Mouse (Mus musculus) heart, adult 2 months (tissue): ENCODE results near the gene Ncf2. TPM values are rescaled to one million over a fixed set of nuclear protein-coding genes. Genes with fewer than 3 reads are reported as not detected.

Source experiments
- DNase-seq, 2 experiments: peaks; one replicate each; pipeline ENCODE4 v3.0.0; 2021
- H3K27ac ChIP-seq: fragments of 200-600 bp; 2 replicates; pipeline ENCODE4 v1.8.1; 2022
- H3K27me3 ChIP-seq: fragments of 200-500 bp; 2 replicates; pipeline ENCODE4 v1.6.1; 2012; ENCODE audit warnings: mild to moderate bottlenecking, low read length, inconsistent platforms, mixed read lengths; ENCODE audit not compliant: control insufficient read depth, insufficient read depth
- H3K36me3 ChIP-seq: fragments of 200-500 bp; 2 replicates; pipeline ENCODE4 v1.6.1; 2012; ENCODE audit warnings: low read length, inconsistent platforms; ENCODE audit not compliant: control insufficient read depth, insufficient read depth
- H3K4me1 ChIP-seq: fragments of 200-500 bp; 2 replicates; pipeline ENCODE4 v1.6.1; 2011; ENCODE audit warnings: low read length; ENCODE audit not compliant: control insufficient read depth, insufficient read depth
- H3K4me3 ChIP-seq: fragments of 200-600 bp; 2 replicates; pipeline ENCODE4 v1.8.1; 2022
- H3K79me2 ChIP-seq: fragments of 200-500 bp; replicated peaks from 2 replicates; pipeline ENCODE4 v1.6.1; 2012; ENCODE audit warnings: mild to moderate bottlenecking, inconsistent platforms, low read length, moderate library complexity, mixed read lengths; ENCODE audit not compliant: control insufficient read depth, insufficient read depth
- H3K9ac ChIP-seq: fragments of 200-500 bp; 2 replicates; pipeline ENCODE4 v1.6.1; 2012; ENCODE audit warnings: low read depth, mild to moderate bottlenecking, control low read depth, inconsistent platforms, low read length, mixed read lengths
- CTCF ChIP-seq: fragments of 200-600 bp; IDR thresholded peaks from 2 replicates; pipeline ENCODE4 v1.8.1; 2022; ENCODE audit warnings: antibody characterized with exemption, mild to moderate bottlenecking, moderate library complexity
- EP300 ChIP-seq: fragments of 200-500 bp; IDR thresholded peaks from 2 replicates; pipeline ENCODE4 v1.6.1; 2011; ENCODE audit warnings: low read depth, low read length, control low read depth; ENCODE audit not compliant: insufficient read depth
- POLR2A ChIP-seq: fragments of 200-500 bp; IDR thresholded peaks from 2 replicates; pipeline ENCODE4 v1.6.1; 2011; ENCODE audit warnings: mild to moderate bottlenecking, low read depth, low read length, control low read depth; ENCODE audit not compliant: insufficient read depth
- WGBS: fragments of 180-500 bp; shearing (Covaris S2); methylation state at CpG from one replicate; pipeline ENCODE4 v1.1.7; 2018; 5-methylcytosine and 5-hydroxymethylcytosine counted together
- intact Hi-C: fragments of 180-260 bp; cut with DNase I; formaldehyde crosslinking; loops from one replicate; pipeline ENCODE4 v1.15.1; 2025
- long read RNA-seq: library from polyadenylated mRNA; stranded (forward); transcript quantifications from one replicate; pipeline ENCODE4 v2.0.0, GENCODE M21; 2021
- polyA plus RNA-seq: library from polyadenylated mRNA; depleted of rRNA; stranded (reverse); fragments of >200 nt; gene quantifications from 2 replicates; pipeline ENCODE4 v1.2.3, GENCODE M21; 2012; rRNA removed
- total RNA-seq, 2 experiments: library from RNA; stranded (reverse); gene quantifications; 2 replicates each; pipeline ENCODE4 v1.2.3; 2021

Ncf2 gene
- total RNA-seq (1 to 10 TPM; 3.3 to 4.0 TPM), polyA plus RNA-seq (3.0 and 3.2 TPM in 2 replicates)
- long read RNA-seq, partial matches to known transcripts = 0 of 1 reads
- long read RNA-seq, other reads (novel, unspliced or antisense) = 0 of 1 reads

DNA sequence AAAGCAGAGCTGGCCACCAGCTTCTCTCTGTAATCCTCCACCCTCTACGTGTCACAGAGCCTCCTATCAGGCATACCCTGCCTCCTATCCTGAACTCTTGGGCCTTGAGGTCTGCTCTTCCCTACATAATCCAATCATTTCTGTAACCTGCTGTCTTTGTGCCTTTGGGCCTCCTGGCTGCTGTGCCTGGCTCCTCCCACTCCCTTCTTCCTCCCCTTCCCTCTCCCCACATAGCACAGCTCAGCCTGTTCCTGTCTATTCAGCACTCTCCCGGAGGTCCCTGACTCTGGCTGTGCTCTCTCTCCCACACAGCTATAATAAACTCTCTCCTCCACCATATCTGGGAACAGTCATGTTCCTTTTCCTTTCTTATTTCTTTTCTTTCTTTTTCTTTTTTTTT lies at the start of gene Ncf2:
Gene Ncf2, plus strand, starts transcription at position 298 of the 400 bp plus-strand sequence.
- peaks cover 3% of the 10 kb centered on the region; the same call in 1 of the 2 replicates for H3K4me1 ChIP-seq
- no peak within 1 kb of the TSS for H3K4me3 ChIP-seq
- intact Hi-C loops = no loop called here
- H3K79me2 ChIP-seq = no peaks in the 10 kb centered on the region
- DNase-seq = peak in 1 of 2 experiments; percentile 32
- H3K27me3 ChIP-seq = no peaks in the 10 kb centered on the region
- peak within 1 kb of the TSS; percentile 51 for H3K27ac ChIP-seq
- 21% methylated on average over 2 of the region's 2 CpGs for whole genome bisulfite sequencing
- H3K36me3 ChIP-seq = no peaks in the 10 kb centered on the region
- H3K9ac ChIP-seq = no peak within 1 kb of the TSS
- TF ChIP-seq EP300 (no peak), CTCF (no peak), POLR2A (peak; percentile 58)

DNA sequence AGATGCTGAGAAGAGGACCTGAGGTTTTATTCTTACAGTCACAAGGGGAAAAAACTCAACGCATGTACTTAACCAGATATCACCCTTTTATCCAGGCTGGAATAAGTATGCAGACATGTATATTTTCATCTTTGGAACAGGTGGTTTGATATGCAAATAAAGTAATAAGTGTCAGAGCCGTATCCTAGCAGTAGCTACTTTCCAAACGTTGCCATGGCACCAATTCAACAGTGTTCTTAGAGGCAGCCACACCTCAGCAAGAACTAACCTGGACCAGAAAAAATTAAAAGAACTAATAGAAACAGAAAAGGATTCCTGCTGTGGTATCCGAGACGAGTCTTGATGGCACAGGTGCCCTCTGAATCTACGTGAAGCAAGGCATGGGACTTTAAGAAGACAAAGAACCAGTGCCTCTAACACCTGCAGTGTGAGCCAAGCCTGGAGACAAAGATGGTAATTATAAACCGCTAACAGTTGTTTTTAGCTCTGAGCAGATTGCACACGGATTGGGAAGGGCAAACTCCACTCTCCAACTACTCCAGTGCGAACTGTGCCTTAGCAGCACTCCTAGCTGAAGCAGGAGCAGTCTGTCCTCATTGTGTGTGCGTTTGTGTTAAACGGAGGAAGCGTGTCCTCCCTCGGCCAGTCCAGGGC lies 49.6 kb upstream of the Ncf2 start, which contains the start of gene Apobec4:
Gene Apobec4, plus strand, starts transcription at position 240 of the 654 bp plus-strand sequence.
- no peak within 1 kb of the TSS for H3K4me3 ChIP-seq
- no peaks in the 10 kb centered on the region for H3K79me2 ChIP-seq
- TF ChIP-seq CTCF (no peak), EP300 (no peak), POLR2A (no peak)
- intact Hi-C loops = no loop called here
- DNase-seq = no peak
- H3K27ac ChIP-seq = peak within 1 kb of the TSS; percentile 18; the same call in 1 of the 2 replicates
- H3K27me3 ChIP-seq = no peaks in the 10 kb centered on the region
- 71% methylated on average over 13 of the region's 13 CpGs for WGBS
- no peaks in the 10 kb centered on the region for H3K36me3 ChIP-seq
- H3K4me1 ChIP-seq = peaks cover 1% of the 10 kb centered on the region; the same call in 1 of the 2 replicates
- H3K9ac ChIP-seq = no peak within 1 kb of the TSS

DNA sequence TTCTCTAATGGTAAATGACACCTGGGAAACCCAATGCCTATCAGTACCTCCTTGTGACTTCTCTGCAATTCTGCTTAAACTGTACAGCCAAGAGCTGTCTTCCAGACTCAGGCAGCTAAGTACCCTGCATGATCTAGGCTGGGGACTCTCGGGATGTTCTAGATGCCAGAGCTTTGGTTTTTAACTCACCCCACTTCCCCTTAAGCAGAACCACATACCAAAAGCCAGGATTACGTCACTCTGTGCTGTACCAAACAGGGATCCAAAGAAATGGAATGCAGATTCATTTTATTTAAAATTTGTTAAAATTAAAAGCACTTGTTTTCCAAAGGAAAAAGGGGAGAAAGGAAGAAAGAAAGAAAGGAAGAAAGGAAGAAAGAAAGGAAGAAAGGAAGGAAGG lies 38.2 kb upstream of the Ncf2 start:
- 63% methylated on average over 2 of the region's 2 CpGs for WGBS
- no peaks in the 10 kb centered on the region for H3K36me3 ChIP-seq
- TF ChIP-seq CTCF (no peak), POLR2A (no peak), EP300 (no peak)
- DNase-seq = no peak
- no peak overlapping the region for H3K4me3 ChIP-seq
- intact Hi-C loops = no loop called here
- H3K79me2 ChIP-seq = no peaks in the 10 kb centered on the region
- H3K9ac ChIP-seq = no peak overlapping the region
- H3K27ac ChIP-seq = no peak overlapping the region
- no peaks in the 10 kb centered on the region for H3K4me1 ChIP-seq
- no peaks in the 10 kb centered on the region for H3K27me3 ChIP-seq

DNA sequence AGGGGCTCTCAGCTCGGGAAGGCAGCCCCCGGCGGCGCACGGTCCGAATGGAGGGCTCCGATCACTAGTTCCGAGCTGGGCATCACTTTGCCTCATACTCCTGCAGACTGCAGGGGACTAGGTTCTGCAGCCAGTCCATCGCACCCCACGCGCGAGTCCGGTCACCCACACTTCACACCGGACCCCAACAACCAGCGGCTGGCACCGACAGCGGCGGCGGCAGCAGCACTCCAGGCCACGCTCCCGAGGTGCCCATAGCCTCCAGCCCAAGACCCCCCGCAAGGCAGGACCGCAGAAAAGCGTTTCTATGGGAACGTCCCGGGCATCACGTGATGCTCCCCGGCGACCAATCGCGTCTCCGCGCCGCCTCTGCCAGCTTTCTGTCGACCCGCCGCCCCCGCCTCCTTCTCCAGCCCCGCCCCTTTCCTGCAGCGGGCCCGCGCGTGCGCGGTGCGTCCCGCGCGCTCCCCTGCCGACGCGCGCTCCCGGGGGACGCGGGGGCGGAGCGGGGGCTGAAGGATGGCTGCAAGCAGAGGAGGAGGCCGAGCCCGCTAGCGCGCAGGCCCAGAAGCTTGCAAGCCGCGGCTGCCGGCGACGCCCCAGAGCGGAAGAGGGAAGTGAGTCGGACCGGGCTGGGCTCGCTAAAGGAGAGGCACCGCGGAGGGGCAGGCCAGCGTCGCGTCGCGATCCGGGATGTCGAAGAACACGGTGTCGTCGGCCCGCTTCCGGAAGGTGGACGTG lies 33.8 kb upstream of the Ncf2 start, which contains the start of the genes Rgl1 and Arpc5:
Gene Rgl1, minus strand, starts transcription at position 320 of the 741 bp plus-strand sequence.
Gene Arpc5, plus strand, starts transcription at position 511 of the 741 bp plus-strand sequence.
- TF ChIP-seq EP300 = peak; percentile 68; the same call in 1 of the 2 replicates
- TF ChIP-seq POLR2A = peak; percentile 94
- TF ChIP-seq CTCF = no peak
- Histone ChIP-seq H3K79me2 (0 out of 2 replicates have a peak, but pooled peaks cover 1% of the 10 kb centered on the region), H3K36me3 (peaks cover 10% of the 10 kb centered on the region), H3K4me1 (peaks cover 1% of the 10 kb centered on the region; the same call in 1 of the 2 replicates), H3K4me3 (peak within 1 kb of the TSS; percentile 87), H3K27ac (peak within 1 kb of the TSS; percentile 93), H3K27me3 (no peaks in the 10 kb centered on the region), H3K9ac (peak within 1 kb of the TSS; percentile 76)
- WGBS = under 1% methylated on average over 86 of the region's 86 CpGs
- peak; percentile 99 for DNase-seq
- intact Hi-C loops = loop anchor here (2.0 to 5.0 kb wide), 2 partner anchors 39 to 137 kb away; partner anchors contain the start of gene Smg7

DNA sequence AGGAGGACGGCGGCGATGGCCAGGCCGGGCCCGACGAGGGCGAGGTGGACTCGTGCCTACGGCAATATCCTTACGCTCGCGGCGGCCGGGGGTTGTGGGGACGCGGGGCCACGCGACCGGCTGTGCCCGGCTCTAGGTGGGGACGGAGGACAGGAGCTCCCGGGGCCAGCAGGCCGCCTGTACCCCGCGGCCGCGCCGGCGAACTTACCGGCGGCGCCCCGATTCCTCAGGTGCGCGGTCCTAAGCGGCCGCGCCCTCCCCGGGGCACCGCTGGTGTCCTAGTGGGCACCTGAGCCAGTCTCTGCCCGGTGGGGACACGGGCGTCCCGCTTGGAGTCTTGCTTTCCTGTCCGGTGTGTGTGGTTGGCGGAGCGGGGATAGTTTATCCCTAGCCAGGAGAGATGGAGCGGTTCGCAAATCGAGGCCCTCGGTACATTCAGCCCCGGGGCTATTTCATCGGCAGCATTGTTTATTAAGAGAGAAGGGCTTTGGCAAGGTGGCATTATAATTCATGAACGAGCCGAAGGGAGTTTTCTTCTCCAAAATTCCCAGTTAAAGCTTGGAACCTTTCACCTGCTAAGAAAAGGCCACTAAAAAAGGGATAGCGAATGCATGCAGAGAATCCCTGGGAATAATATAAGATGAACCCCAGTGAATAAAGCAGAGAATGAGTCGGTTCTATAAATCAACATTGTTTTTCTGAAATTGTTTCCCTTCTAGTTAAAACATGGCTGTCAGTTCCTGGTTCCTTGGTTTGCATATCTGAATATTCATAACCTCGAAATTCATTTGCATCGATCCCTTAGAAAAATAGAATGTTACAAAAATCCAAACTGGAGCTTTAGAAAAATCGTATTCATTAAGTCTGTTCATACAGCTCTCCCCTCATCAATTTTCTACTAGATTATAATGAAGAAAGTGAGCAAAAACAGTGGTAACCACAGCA lies 32.9 kb upstream of the Ncf2 start:
- Histone ChIP-seq H3K36me3 (peaks cover 11% of the 10 kb centered on the region), H3K79me2 (0 out of 2 replicates have a peak, but pooled peaks cover 1% of the 10 kb centered on the region), H3K27me3 (no peaks in the 10 kb centered on the region), H3K4me3 (peak overlapping the region; percentile 80), H3K9ac (peak overlapping the region; percentile 76), H3K27ac (peak overlapping the region; percentile 93), H3K4me1 (peaks cover 1% of the 10 kb centered on the region; the same call in 1 of the 2 replicates)
- 1% methylated on average over 60 of the region's 60 CpGs for WGBS
- intact Hi-C loops = loop anchor here (2.0 to 5.0 kb wide), 2 partner anchors 40 to 136 kb away; partner anchors contain the start of gene Smg7
- TF ChIP-seq POLR2A (no peak), EP300 (0 out of 2 replicates have a peak, but pooled peaks have one; percentile 3)
- no peak for DNase-seq
